Mouse (Mus musculus) cortical plate, adult 2 months (tissue): ENCODE data around the gene Lcmt1.

ENCODE experiments used
- CTCF ChIP-seq: fragments of 200-500 bp; IDR thresholded peaks from 2 replicates; pipeline ENCODE4 v1.5.1; 2011; ENCODE audit warnings: mild to moderate bottlenecking, control low read depth, low read length; ENCODE audit not compliant: insufficient read depth; ENCODE audit errors: extremely low read depth
- POLR2A ChIP-seq: fragments of 200-500 bp; IDR thresholded peaks from 2 replicates; pipeline ENCODE4 v1.6.1; 2011; ENCODE audit warnings: mild to moderate bottlenecking, low read length, control low read depth; ENCODE audit not compliant: insufficient read depth; ENCODE audit errors: extremely low read depth

- TF ChIP-seq POLR2A (no peak), CTCF (no peak)
Measured at GRCm38 (mm10) chr7:123368778-123369746, 522 bp upstream of the Lcmt1 start.
